Mouse (Mus musculus) thymus, adult 2 months (tissue): Measurements from ENCODE around the gene Prkrip1.

Source experiments
- CTCF ChIP-seq: fragments of 200-500 bp; IDR thresholded peaks from 2 replicates; pipeline ENCODE4 v1.5.1; 2012; ENCODE audit warnings: mild to moderate bottlenecking, control low read depth, low read length, moderate library complexity, borderline replicate concordance; ENCODE audit not compliant: control insufficient read depth, poor library complexity, insufficient read depth; ENCODE audit errors: extremely low read depth
- POLR2A ChIP-seq: fragments of 200-500 bp; IDR thresholded peaks from 2 replicates; pipeline ENCODE4 v1.6.1; 2012; ENCODE audit warnings: mild to moderate bottlenecking, low read length, control low read depth, moderate library complexity; ENCODE audit not compliant: control insufficient read depth, poor library complexity, insufficient read depth; ENCODE audit errors: extremely low read depth

DNA sequence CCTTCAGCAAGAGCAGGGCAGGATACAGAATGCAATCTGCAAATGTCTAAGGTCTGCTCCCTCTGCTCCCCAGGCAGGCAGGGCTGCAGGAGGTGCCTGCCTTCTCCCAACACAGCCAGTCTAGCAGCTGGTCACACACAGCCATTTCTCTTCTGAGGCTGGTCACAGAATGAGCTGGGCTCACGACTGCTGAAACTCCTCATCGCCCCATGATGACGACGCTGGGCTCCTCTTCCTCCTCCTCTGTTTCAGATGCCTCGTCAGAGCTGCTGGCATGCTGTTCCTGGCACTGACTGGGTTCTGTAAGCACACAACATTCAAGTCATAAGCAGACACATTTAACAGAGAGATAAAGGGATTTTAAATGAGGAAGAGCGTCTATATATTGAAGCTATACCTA, 17.6 kb downstream of the Prkrip1 start:
- TF ChIP-seq CTCF (no peak), POLR2A (no peak)
